Mouse (Mus musculus) embryo, embryonic 9.5 days (tissue): Measurements from ENCODE around the gene Gcdh.

Source experiments
- DNase-seq: peaks from one replicate; pipeline ENCODE4 v3.0.0-alpha.2; 2017; ENCODE audit errors: extremely low spot score

The Gcdh gene

GRCm38 (mm10) chr8:84872309-84872965 lies 21.3 kb downstream of the Gcdh start:
- DNase-seq = peak; percentile 49

GRCm38 (mm10) chr8:84871376-84872308 lies 22.1 kb downstream of the Gcdh start, which contains the start of gene Syce2:
Gene Syce2, plus strand, starts transcription at chr8:84872111.
- DNase-seq = peak; percentile 83

GRCm38 (mm10) chr8:84856864-84857441 lies 36.8 kb downstream of the Gcdh start, which contains the start of gene Farsa:
Gene Farsa, plus strand, starts transcription at chr8:84856989.
- DNase-seq = peak; percentile 88

- no peak for DNase-seq
These were observed 37.3 kb downstream of the Gcdh start for GRCm38 (mm10) chr8:84856434-84856833.

GRCm38 (mm10) chr8:84847684-84848435 lies 45.9 kb downstream of the Gcdh start:
- DNase-seq = no peak

GRCm38 (mm10) chr8:84846722-84847572 lies 46.8 kb downstream of the Gcdh start, which contains the start of gene Calr:
Gene Calr, minus strand, starts transcription at chr8:84846934.
- DNase-seq = peak; percentile 100

- DNase-seq = no peak
These were observed 47.5 kb downstream of the Gcdh start for GRCm38 (mm10) chr8:84846094-84846721.

- DNase-seq = peak; percentile 52
These were observed 48.2 kb downstream of the Gcdh start for GRCm38 (mm10) chr8:84845355-84846093.

- no peak for DNase-seq
These were observed 49.2 kb downstream of the Gcdh start for GRCm38 (mm10) chr8:84844397-84845070.

GRCm38 (mm10) chr8:84841514-84841913 lies 52.2 kb downstream of the Gcdh start:
- no peak for DNase-seq

- peak; percentile 91 for DNase-seq
These were observed 53.3 kb downstream of the Gcdh start, which contains the start of gene Rad23a for GRCm38 (mm10) chr8:84840248-84840999. Gene Rad23a, minus strand, starts transcription at chr8:84840665.

- DNase-seq = no peak
These were observed 53.9 kb downstream of the Gcdh start for GRCm38 (mm10) chr8:84839875-84840247.

GRCm38 (mm10) chr8:84839411-84839810 lies 54.3 kb downstream of the Gcdh start:
- no peak for DNase-seq

- no peak for DNase-seq
These were observed 55.2 kb downstream of the Gcdh start for GRCm38 (mm10) chr8:84838513-84838912.

GRCm38 (mm10) chr8:84837912-84838470 lies 55.7 kb downstream of the Gcdh start:
- no peak for DNase-seq

- peak; percentile 61 for DNase-seq
These were observed 56.4 kb downstream of the Gcdh start for GRCm38 (mm10) chr8:84837149-84837911.
